Mouse (Mus musculus) cerebellum, adult 2 months (tissue): ENCODE measurements at regions not wholly inside any gene's neighbourhood (a gene's known extent, or its start where the extent isn't known, plus 50 kb on each side); places are given as distances from the start of the nearest gene placed in this dataset.

Experiments
- CTCF ChIP-seq: fragments of 200-500 bp; IDR thresholded peaks from 2 replicates; pipeline ENCODE4 v1.5.1; 2011; ENCODE audit warnings: low read depth, mild to moderate bottlenecking, control low read depth, low read length, moderate library complexity, borderline replicate concordance; ENCODE audit not compliant: insufficient read depth
- POLR2A ChIP-seq: fragments of 200-500 bp; IDR thresholded peaks from 2 replicates; pipeline ENCODE4 v1.6.1; 2011; ENCODE audit warnings: low read length, control low read depth, borderline replicate concordance; ENCODE audit not compliant: insufficient read depth

GRCm38 (mm10) chr3:41230961-41231377 is 148.1 kb upstream of the Pgrmc2 start:
- 0 out of 2 replicates have a peak, but pooled peaks have one; percentile 8 for TF ChIP-seq CTCF
- no peak for TF ChIP-seq POLR2A
